Mouse (Mus musculus) hindbrain, embryonic 12.5 days (tissue): ENCODE measurements around the gene Tmem63a. TPM values are rescaled to one million over a fixed set of nuclear protein-coding genes. Genes with fewer than 3 reads are reported as not detected.

Experiments used
- ATAC-seq: fragments of 200-750 bp; cut with Nextera tagmentation; 2 replicates; pipeline ENCODE4 v1.8.0; 2017; ENCODE audit warnings: moderate TSS enrichment; ENCODE audit not compliant: low FRiP score
- H3K27ac ChIP-seq: fragments of 300-500 bp; sonication (generic); 2 replicates; pipeline ENCODE4 v1.5.1; 2016; ENCODE audit warnings: mild to moderate bottlenecking
- H3K27me3 ChIP-seq: fragments of 300-500 bp; sonication (generic); 2 replicates; pipeline ENCODE4 v1.6.1; 2016; ENCODE audit warnings: mild to moderate bottlenecking
- H3K36me3 ChIP-seq: fragments of 300-500 bp; sonication (generic); 2 replicates; pipeline ENCODE4 v1.6.1; 2016; ENCODE audit warnings: mild to moderate bottlenecking
- H3K4me1 ChIP-seq: fragments of 300-500 bp; sonication (generic); 2 replicates; pipeline ENCODE4 v1.6.1; 2016
- H3K4me2 ChIP-seq: fragments of 300-500 bp; sonication (generic); replicated peaks from 2 replicates; pipeline ENCODE4 v1.6.1; 2016; ENCODE audit warnings: mild to moderate bottlenecking
- H3K4me3 ChIP-seq: fragments of 300-500 bp; sonication (generic); 2 replicates; pipeline ENCODE4 v1.5.1; 2016; ENCODE audit warnings: mild to moderate bottlenecking
- H3K9ac ChIP-seq: fragments of 300-500 bp; sonication (generic); 2 replicates; pipeline ENCODE4 v1.6.1; 2016; ENCODE audit warnings: mild to moderate bottlenecking, moderate library complexity
- H3K9me3 ChIP-seq: fragments of 300-500 bp; sonication (generic); replicated peaks from 2 replicates; pipeline ENCODE4 v1.6.1; 2016; ENCODE audit warnings: mild to moderate bottlenecking
- WGBS: fragments of 180-500 bp; shearing (Covaris S2); methylation state at CpG from one replicate; pipeline ENCODE4 v1.1.7; 2016; 5-methylcytosine and 5-hydroxymethylcytosine counted together
- polyA plus RNA-seq: library from polyadenylated mRNA; unstranded; fragments of >200 nt; fragmentation: Nextera tagmentation; extraction: Ambion mirVana; gene quantifications from 2 replicates; pipeline ENCODE4 v1.2.1, GENCODE M21; 2016

The Tmem63a gene
- polyA plus RNA-seq, 1 experiment from 2014 or later = 7.2 TPM

- no peak for ATAC-seq
- H3K27me3 ChIP-seq = 0 out of 2 replicates have a peak, but pooled peaks cover 3% of the 10 kb centered on the region
- no peak overlapping the region for H3K27ac ChIP-seq
- WGBS = 90% methylated on average over 3 of the region's 3 CpGs
- H3K9ac ChIP-seq = no peak overlapping the region
- H3K4me2 ChIP-seq = no peak overlapping the region
- H3K4me3 ChIP-seq = no peak overlapping the region
- H3K9me3 ChIP-seq = no peaks in the 10 kb centered on the region
- no peaks in the 10 kb centered on the region for H3K36me3 ChIP-seq
- peaks cover 10% of the 10 kb centered on the region for H3K4me1 ChIP-seq
Measured at GRCm38 (mm10) chr1:181001621-181002020, 59.5 kb downstream of the Tmem63a start.

- Histone ChIP-seq H3K36me3 (no peaks in the 10 kb centered on the region), H3K27ac (no peak overlapping the region), H3K9me3 (no peaks in the 10 kb centered on the region), H3K27me3 (0 out of 2 replicates have a peak, but pooled peaks cover 3% of the 10 kb centered on the region), H3K4me1 (peaks cover 10% of the 10 kb centered on the region), H3K4me3 (no peak overlapping the region), H3K4me2 (no peak overlapping the region), H3K9ac (no peak overlapping the region)
- ATAC-seq = no peak
- WGBS = 82% methylated on average over 2 of the region's 2 CpGs
Measured at GRCm38 (mm10) chr1:181003790-181004189, 61.6 kb downstream of the Tmem63a start.

- H3K4me2 ChIP-seq = no peak overlapping the region
- no peaks in the 10 kb centered on the region for H3K36me3 ChIP-seq
- H3K27me3 ChIP-seq = 0 out of 2 replicates have a peak, but pooled peaks cover 3% of the 10 kb centered on the region
- ATAC-seq = no peak
- H3K27ac ChIP-seq = no peak overlapping the region
- H3K4me3 ChIP-seq = no peak overlapping the region
- no peak overlapping the region for H3K9ac ChIP-seq
- no peaks in the 10 kb centered on the region for H3K9me3 ChIP-seq
- peaks cover 7% of the 10 kb centered on the region for H3K4me1 ChIP-seq
- 87% methylated on average over 8 of the region's 8 CpGs for WGBS
Measured at GRCm38 (mm10) chr1:181005331-181005730, 63.2 kb downstream of the Tmem63a start.

- H3K9me3 ChIP-seq = no peaks in the 10 kb centered on the region
- 90% methylated on average over 6 of the region's 6 CpGs for WGBS
- no peaks in the 10 kb centered on the region for H3K36me3 ChIP-seq
- no peak for ATAC-seq
- no peaks in the 10 kb centered on the region for H3K4me1 ChIP-seq
- H3K9ac ChIP-seq = no peak overlapping the region
- no peaks in the 10 kb centered on the region for H3K27me3 ChIP-seq
- H3K4me2 ChIP-seq = no peak overlapping the region
- H3K4me3 ChIP-seq = no peak overlapping the region
- H3K27ac ChIP-seq = no peak overlapping the region
Measured at GRCm38 (mm10) chr1:181007831-181008230, 65.7 kb downstream of the Tmem63a start.

- 96% methylated on average over 2 of the region's 2 CpGs for WGBS
- H3K4me1 ChIP-seq = no peaks in the 10 kb centered on the region
- H3K27ac ChIP-seq = no peak overlapping the region
- H3K9ac ChIP-seq = no peak overlapping the region
- H3K27me3 ChIP-seq = no peaks in the 10 kb centered on the region
- no peak for ATAC-seq
- no peaks in the 10 kb centered on the region for H3K36me3 ChIP-seq
- no peaks in the 10 kb centered on the region for H3K9me3 ChIP-seq
- no peak overlapping the region for H3K4me3 ChIP-seq
- H3K4me2 ChIP-seq = no peak overlapping the region
Measured at GRCm38 (mm10) chr1:181008266-181008665, 66.1 kb downstream of the Tmem63a start.

GRCm38 (mm10) chr1:181009011-181009590, 67.0 kb downstream of the Tmem63a start:
- Histone ChIP-seq H3K36me3 (no peaks in the 10 kb centered on the region), H3K4me1 (no peaks in the 10 kb centered on the region), H3K9me3 (no peaks in the 10 kb centered on the region), H3K4me3 (no peak overlapping the region), H3K9ac (no peak overlapping the region), H3K27ac (no peak overlapping the region), H3K4me2 (no peak overlapping the region), H3K27me3 (no peaks in the 10 kb centered on the region)
- ATAC-seq = no peak
- 89% methylated on average over 4 of the region's 4 CpGs for WGBS

GRCm38 (mm10) chr1:181009754-181010153, 67.6 kb downstream of the Tmem63a start:
- no peak overlapping the region for H3K27ac ChIP-seq
- no peaks in the 10 kb centered on the region for H3K27me3 ChIP-seq
- H3K36me3 ChIP-seq = no peaks in the 10 kb centered on the region
- no peak for ATAC-seq
- H3K9ac ChIP-seq = no peak overlapping the region
- WGBS = 80% methylated on average over 3 of the region's 3 CpGs
- no peak overlapping the region for H3K4me3 ChIP-seq
- H3K4me1 ChIP-seq = no peaks in the 10 kb centered on the region
- no peaks in the 10 kb centered on the region for H3K9me3 ChIP-seq
- H3K4me2 ChIP-seq = no peak overlapping the region

GRCm38 (mm10) chr1:181010171-181010932, 68.2 kb downstream of the Tmem63a start:
- H3K27ac ChIP-seq = no peak overlapping the region
- no peaks in the 10 kb centered on the region for H3K27me3 ChIP-seq
- no peak for ATAC-seq
- no peaks in the 10 kb centered on the region for H3K9me3 ChIP-seq
- H3K4me3 ChIP-seq = no peak overlapping the region
- no peak overlapping the region for H3K4me2 ChIP-seq
- no peak overlapping the region for H3K9ac ChIP-seq
- 73% methylated on average over 4 of the region's 4 CpGs for WGBS
- H3K4me1 ChIP-seq = no peaks in the 10 kb centered on the region; the same call in 1 of the 2 replicates
- H3K36me3 ChIP-seq = no peaks in the 10 kb centered on the region

- Histone ChIP-seq H3K36me3 (no peaks in the 10 kb centered on the region), H3K27ac (no peak overlapping the region), H3K9ac (peak overlapping the region; percentile 18; the same call in 1 of the 2 replicates), H3K27me3 (no peaks in the 10 kb centered on the region), H3K4me1 (peaks cover 4% of the 10 kb centered on the region), H3K9me3 (no peaks in the 10 kb centered on the region), H3K4me2 (no peak overlapping the region), H3K4me3 (no peak overlapping the region)
- no peak for ATAC-seq
- WGBS = 68% methylated on average over 5 of the region's 5 CpGs
Measured at GRCm38 (mm10) chr1:181011601-181012000, 69.5 kb downstream of the Tmem63a start.

- Histone ChIP-seq H3K36me3 (no peaks in the 10 kb centered on the region), H3K4me3 (no peak overlapping the region), H3K4me1 (peaks cover 12% of the 10 kb centered on the region), H3K9ac (no peak overlapping the region), H3K27me3 (no peaks in the 10 kb centered on the region), H3K9me3 (no peaks in the 10 kb centered on the region), H3K27ac (no peak overlapping the region), H3K4me2 (no peak overlapping the region)
- ATAC-seq = no peak
- 78% methylated on average over 3 of the region's 3 CpGs for WGBS
Measured at GRCm38 (mm10) chr1:181012416-181012815, 70.3 kb downstream of the Tmem63a start.

- Histone ChIP-seq H3K9me3 (no peaks in the 10 kb centered on the region), H3K36me3 (no peaks in the 10 kb centered on the region), H3K27ac (no peak overlapping the region), H3K4me1 (peaks cover 14% of the 10 kb centered on the region), H3K4me2 (no peak overlapping the region), H3K9ac (no peak overlapping the region), H3K27me3 (peaks cover 5% of the 10 kb centered on the region), H3K4me3 (no peak overlapping the region)
- WGBS = 81% methylated on average over 6 of the region's 6 CpGs
- no peak for ATAC-seq
Measured at GRCm38 (mm10) chr1:181013446-181013845, 71.3 kb downstream of the Tmem63a start.

- WGBS = 71% methylated on average over 6 of the region's 6 CpGs
- Histone ChIP-seq H3K4me1 (peaks cover 14% of the 10 kb centered on the region), H3K27ac (no peak overlapping the region), H3K9me3 (no peaks in the 10 kb centered on the region), H3K36me3 (no peaks in the 10 kb centered on the region), H3K4me2 (no peak overlapping the region), H3K27me3 (peaks cover 5% of the 10 kb centered on the region), H3K9ac (no peak overlapping the region), H3K4me3 (no peak overlapping the region)
- ATAC-seq = no peak
Measured at GRCm38 (mm10) chr1:181014731-181015500, 72.8 kb downstream of the Tmem63a start.
